Mouse (Mus musculus) right cerebral cortex, postnatal 25 days (tissue): ENCODE results near the gene Hspb11.

Experiments used
- DNase-seq: peaks from one replicate; pipeline ENCODE4 v3.0.0; 2022

The Hspb11 gene

DNA sequence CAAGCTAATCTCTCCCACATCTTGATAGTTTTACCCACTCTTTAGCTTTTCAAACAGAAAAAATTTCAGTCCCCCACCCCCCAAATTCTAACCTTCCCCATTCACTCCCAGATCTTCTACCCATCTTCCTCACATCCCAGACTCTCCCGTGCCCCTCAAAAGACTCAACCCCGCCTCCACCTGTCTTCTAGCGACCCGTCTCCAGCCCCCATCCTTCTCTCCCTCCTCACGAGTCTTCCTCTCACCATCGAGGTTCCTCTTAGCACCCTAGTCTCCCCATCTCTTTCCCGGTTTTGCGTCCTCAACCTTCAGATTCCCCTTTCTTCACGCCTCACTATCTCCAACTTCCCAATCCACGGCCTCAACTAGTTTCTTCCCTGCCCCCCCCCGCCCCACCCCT, 871 bp upstream of the Hspb11 start:
- no peak for DNase-seq

DNA sequence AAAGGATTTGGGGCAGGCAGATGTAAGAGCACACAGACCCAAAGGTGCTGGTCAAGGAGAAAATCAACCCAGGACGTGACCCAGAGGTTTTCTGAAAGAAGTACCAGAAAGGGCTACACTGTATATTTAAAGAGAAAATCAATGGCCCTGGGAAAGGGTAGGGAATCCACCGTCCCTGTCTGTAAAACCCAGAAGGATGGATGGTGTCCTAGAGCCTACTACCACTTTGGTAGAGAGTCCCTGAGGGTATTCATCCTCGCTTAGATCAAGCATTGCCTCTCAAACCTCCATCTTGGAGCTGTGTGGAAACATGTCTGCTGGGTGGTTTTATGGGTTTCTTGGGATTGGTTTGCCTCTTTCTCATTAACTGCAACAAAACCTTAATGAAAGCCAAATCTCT, 1.0 kb downstream of the Hspb11 start:
- DNase-seq = peak; percentile 10

DNA sequence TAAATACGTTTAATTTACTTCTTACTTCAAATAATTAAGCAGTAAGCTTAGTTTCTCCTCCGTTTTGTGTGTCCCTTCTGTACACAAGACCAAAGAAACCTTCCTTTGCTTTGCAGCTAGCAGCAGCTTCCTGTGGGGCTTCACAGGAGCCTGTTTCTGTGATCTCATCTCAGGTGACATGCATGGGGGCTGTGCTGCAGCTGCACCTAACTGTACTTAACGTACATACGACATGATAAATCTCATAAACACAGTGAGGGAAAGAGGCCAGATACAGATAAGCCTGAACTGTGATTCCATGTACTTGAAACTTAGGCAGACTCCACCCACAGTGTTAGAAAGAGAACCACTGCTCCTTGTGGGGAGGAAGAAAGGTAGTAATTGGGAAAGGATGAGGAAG, 6.6 kb downstream of the Hspb11 start:
- DNase-seq = no peak

- no peak for DNase-seq
Measured at GRCm38 (mm10) chr4:107273683-107274082, 20.3 kb downstream of the Hspb11 start.

DNA sequence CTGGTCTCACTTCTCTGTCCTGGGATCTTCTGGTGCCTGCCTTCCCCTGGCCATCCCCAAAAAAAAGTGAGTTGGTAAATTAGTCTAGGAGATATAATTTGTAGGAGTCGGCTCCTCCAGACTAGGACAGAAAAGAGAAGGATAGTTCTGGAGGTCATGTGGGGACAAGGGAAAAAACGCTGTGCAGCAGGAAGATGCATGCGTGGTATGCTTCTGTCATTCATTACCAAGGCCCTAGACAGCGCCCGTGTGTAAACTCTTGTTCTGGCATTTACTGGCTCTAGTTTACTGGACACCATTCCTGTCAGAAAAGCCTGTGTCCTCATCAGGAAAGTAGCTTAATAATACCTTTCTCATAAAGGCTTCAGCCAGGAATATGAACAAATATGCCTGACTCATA, 21.1 kb downstream of the Hspb11 start:
- no peak for DNase-seq

DNA sequence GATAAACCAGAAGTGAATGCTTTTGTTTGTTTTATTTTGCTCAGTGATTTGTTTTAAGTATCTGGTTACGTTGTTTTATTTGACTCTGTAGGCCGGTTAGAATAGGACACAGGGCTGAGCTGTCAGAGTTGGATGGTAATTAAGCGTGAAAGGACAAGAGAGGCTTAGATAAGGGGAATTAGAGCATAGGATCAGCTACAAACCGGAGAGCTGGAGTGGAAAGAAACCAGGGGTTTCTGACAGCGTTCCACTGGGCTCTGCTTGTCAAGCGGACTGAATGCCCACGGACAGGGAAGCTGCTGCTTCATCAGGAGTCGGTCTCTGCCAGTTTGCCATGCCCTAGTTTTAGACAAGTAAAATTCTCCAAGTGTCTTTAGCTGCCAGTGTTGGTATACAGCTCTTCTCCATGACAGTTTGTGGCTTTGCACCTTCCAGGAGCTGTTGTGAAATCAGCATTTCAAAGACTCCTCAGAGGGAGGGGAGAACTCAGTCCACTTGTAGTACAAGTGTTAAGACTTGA, 24.9 kb downstream of the Hspb11 start:
- no peak for DNase-seq

- no peak for DNase-seq
Measured at GRCm38 (mm10) chr4:107280843-107281475, 27.6 kb downstream of the Hspb11 start.

DNA sequence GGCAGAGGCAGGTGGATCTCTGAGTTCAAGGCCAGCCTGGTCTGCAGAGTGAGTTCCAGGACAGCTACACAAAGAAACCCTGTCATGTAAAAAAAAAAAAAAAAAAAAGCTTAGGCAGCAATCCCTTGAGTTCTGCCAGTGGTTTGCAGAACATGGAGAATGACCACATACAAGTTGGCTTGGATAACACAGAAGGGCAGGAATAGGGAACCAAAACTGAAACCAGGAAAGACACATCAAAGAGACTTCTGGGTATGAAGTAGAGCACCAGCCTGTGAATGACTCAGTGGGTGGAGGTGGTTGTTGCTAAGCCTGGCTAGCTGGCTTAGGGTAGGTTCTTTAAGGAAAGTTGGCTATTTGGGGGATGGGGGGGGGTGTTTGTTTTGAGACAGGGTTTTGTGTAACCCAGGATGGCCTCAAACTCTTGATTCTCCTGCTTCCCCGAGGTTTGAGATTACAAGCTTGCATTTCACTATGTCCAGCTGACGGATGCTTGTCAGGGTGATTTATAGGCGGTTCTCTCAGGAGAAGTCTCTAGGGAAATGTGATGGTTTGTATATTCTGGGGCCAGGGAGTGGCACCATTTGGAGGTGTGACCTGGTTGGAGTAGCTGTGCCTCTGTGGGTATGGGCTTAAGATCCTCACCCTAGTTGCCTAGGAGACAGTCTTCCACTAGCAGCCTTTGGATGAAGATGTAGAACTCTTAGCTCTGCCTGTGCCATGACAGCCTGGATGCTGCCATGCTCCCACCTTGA, 32.2 kb downstream of the Hspb11 start:
- DNase-seq = no peak

DNA sequence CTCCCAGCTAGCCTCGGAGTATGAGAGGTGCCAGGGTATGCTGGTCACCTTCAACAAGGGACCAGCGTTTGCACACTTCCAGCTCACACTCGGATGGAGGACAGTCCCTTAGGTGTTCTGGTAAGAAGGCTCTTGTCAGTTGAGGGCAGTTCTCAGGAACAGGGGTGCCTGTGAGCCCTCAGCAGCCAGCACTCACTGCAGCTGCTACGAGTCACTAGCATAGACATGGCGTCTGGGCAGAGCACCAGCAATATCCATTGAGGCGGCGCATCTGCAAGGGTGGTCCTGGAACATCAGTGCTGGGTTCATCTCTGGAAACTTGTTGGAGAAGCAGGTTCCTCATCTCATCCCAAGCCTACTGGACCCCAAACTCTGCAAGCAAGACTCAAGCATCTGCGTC, 33.0 kb downstream of the Hspb11 start:
- no peak for DNase-seq

- DNase-seq = no peak
Measured at GRCm38 (mm10) chr4:107287517-107287916, 34.1 kb downstream of the Hspb11 start.

DNA sequence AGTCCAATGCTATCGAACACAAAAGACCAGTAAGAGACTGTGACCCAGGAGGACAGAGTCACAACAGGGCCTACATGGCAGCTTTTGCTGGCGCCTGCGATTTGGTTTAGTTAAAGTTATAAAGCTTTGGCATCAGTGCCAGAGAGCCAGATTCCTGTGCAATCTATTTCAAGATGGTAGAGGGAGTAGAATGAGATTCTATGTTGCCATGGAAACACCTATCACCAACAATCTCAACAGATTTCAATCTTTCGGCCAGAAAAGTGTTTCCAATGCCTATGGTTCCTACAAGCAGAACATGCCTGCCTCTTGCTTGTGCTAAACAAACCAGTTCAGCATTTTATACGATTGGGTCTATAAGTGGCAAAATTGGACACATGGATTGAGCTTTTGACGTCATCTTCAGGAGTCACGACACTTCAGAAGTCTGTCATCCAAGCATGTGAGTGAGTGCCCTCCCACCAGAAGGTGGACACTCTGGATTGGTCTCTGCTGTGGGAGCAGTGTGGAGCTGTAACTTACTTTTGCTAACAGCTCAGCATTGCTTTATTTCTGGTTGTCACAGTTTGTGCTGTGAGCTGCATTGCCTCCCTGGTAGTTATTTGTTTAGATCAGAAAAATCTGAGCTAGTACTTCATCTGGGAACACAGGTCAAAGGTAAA, 38.3 kb downstream of the Hspb11 start:
- no peak for DNase-seq

DNA sequence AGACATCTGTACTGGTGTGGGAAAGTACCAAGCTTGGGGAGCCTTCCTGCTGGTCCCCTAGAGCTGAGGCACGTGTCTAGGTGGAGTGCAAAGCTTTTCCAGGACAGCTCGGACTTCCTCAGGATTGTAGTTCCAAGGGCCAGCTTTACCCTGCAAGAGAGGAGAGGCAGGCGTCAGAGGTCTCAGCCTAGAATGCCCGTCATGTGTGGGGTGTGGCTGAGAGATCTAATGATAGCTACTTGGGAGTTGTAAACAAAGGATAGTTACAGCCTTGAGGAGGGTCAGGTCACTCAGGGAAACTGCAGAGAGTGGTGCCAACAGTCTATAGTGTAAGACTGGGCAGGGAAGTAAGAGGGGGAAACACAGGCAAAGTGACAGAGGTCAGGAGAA, 38.9 kb downstream of the Hspb11 start:
- DNase-seq = no peak

- no peak for DNase-seq
Measured at GRCm38 (mm10) chr4:107298071-107298606, 44.7 kb downstream of the Hspb11 start.

- no peak for DNase-seq
Measured at GRCm38 (mm10) chr4:107299779-107300340, 46.5 kb downstream of the Hspb11 start.

- DNase-seq = no peak
Measured at GRCm38 (mm10) chr4:107300371-107300770, 47.0 kb downstream of the Hspb11 start.

GRCm38 (mm10) chr4:107300902-107301555, 47.6 kb downstream of the Hspb11 start:
- DNase-seq = no peak

DNA sequence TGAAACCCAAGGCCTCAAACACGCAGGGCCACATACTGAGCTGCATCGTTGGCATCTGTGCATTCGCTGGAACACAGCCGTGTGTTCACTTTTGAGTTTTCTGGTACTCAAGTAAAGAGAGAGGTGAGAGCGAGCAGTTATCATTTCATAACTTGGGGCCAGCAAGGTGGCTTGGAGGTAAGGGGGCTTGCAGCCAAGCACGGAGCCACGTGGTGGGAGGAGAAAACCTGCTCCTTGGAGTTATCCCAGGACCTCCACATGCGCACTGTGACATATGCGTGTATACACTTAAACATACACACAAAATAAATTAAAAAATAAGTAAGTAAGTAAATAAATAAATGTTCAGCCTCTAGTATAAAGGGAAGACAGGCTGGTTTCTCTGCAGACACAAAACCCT, 48.8 kb downstream of the Hspb11 start:
- no peak for DNase-seq

- DNase-seq = no peak
Measured at GRCm38 (mm10) chr4:107302832-107303231, 49.4 kb downstream of the Hspb11 start.

- DNase-seq = no peak
Measured at GRCm38 (mm10) chr4:107303531-107303930, 50.1 kb downstream of the Hspb11 start.

GRCm38 (mm10) chr4:107306966-107307365, 53.6 kb downstream of the Hspb11 start, which contains the start of gene Dio1:
Gene Dio1 (minus strand): TSS chr4:107307169.
- no peak for DNase-seq

- peak; percentile 87 for DNase-seq
Measured at GRCm38 (mm10) chr4:107313690-107314478, 60.5 kb downstream of the Hspb11 start, which contains the start of gene Yipf1. Gene Yipf1 (plus strand): TSS chr4:107314363.

GRCm38 (mm10) chr4:107314479-107314805, 61.0 kb downstream of the Hspb11 start:
- DNase-seq = no peak
